Mouse (Mus musculus) 3T3-L1 (cell line): ENCODE data around the gene Frmd4b.

Experiments
- DNase-seq: peaks from one replicate; pipeline ENCODE4 v3.0.0-alpha.2; 2015; ENCODE audit warnings: low read depth, low spot score

The Frmd4b gene

GRCm38 (mm10) chr6:97473672-97474071, 143.7 kb downstream of the Frmd4b start:
- no peak for DNase-seq

- DNase-seq = peak; percentile 18
Measured at GRCm38 (mm10) chr6:97472873-97473550, 144.3 kb downstream of the Frmd4b start.

- DNase-seq = no peak
Measured at GRCm38 (mm10) chr6:97463898-97464524, 153.3 kb downstream of the Frmd4b start.

GRCm38 (mm10) chr6:97462421-97462820, 154.9 kb downstream of the Frmd4b start:
- DNase-seq = no peak

- no peak for DNase-seq
Measured at GRCm38 (mm10) chr6:97459112-97459511, 158.2 kb downstream of the Frmd4b start.

- DNase-seq = no peak
Measured at GRCm38 (mm10) chr6:97458358-97458757, 159.0 kb downstream of the Frmd4b start.

GRCm38 (mm10) chr6:97457954-97458353, 159.4 kb downstream of the Frmd4b start:
- DNase-seq = no peak

- peak; percentile 18 for DNase-seq
Measured at GRCm38 (mm10) chr6:97457210-97457609, 160.1 kb downstream of the Frmd4b start.

- no peak for DNase-seq
Measured at GRCm38 (mm10) chr6:97452223-97452622, 165.1 kb downstream of the Frmd4b start.

GRCm38 (mm10) chr6:97449806-97450205, 167.5 kb downstream of the Frmd4b start:
- no peak for DNase-seq

- peak; percentile 79 for DNase-seq
Measured at GRCm38 (mm10) chr6:97447020-97447419, 170.3 kb downstream of the Frmd4b start.

GRCm38 (mm10) chr6:97444145-97444544, 173.2 kb downstream of the Frmd4b start:
- DNase-seq = peak; percentile 21

GRCm38 (mm10) chr6:97443522-97443921, 173.8 kb downstream of the Frmd4b start:
- DNase-seq = peak; percentile 24

- peak; percentile 59 for DNase-seq
Measured at GRCm38 (mm10) chr6:97441357-97441756, 176.0 kb downstream of the Frmd4b start.

GRCm38 (mm10) chr6:97438918-97439645, 178.3 kb downstream of the Frmd4b start:
- DNase-seq = no peak

GRCm38 (mm10) chr6:97434753-97435152, 182.6 kb downstream of the Frmd4b start:
- no peak for DNase-seq

GRCm38 (mm10) chr6:97431309-97432004, 185.9 kb downstream of the Frmd4b start:
- no peak for DNase-seq

- DNase-seq = no peak
Measured at GRCm38 (mm10) chr6:97430519-97430918, 186.8 kb downstream of the Frmd4b start.

GRCm38 (mm10) chr6:97429688-97430343, 187.5 kb downstream of the Frmd4b start:
- no peak for DNase-seq

GRCm38 (mm10) chr6:97419771-97420446, 197.4 kb downstream of the Frmd4b start:
- peak; percentile 97 for DNase-seq
